In the genomic region with DNA sequence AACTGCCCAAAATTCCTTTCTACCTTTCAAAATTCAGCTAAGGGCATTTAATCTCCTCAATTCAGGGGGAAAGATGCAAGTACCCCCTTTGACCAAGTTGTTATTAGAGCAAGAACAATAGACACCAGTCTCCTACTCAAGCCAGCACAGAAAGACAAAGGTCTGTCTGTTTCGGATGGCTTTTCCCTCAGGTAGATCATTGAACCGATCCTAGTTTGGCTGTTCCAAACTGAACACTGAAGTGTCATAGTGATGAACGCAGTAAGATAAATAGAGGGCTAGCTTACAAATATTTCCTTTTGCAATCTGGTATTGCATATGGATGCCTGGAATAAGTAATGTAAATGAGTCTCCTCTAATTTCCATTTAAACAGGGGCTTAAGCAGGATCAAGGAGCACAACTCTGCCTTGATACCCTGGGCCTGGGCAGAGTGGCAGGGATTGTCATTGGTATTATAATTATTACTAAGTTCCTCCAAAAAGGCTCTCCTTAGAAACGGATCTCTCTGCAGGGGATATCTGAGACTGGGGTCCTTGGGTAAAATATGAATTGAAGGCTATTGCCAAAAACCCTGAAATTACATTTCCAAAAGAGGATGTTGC, we compare ENCODE assay signal across 25 mouse cellular contexts.
"Had no signal": no experiment of that assay in that cellular context is flagged by ENCODE, and none has a peak within 500 bp of the region (broad histone marks: within the 10 kb centered on the region; RNA-seq: fewer than 3 reads in every experiment).

No protein-coding gene starts in this region.

- H3K4me2 ChIP-seq: kidney, embryonic 15.5 days; limb, embryonic 13.5 days; liver, embryonic 12.5 days; liver, embryonic 15.5 days; lung, embryonic 15.5 days; neural tube, embryonic 12.5 days; neural tube, embryonic 15.5 days had no signal

- H3K36me3 ChIP-seq: kidney, embryonic 15.5 days; limb, embryonic 10.5 days; limb, embryonic 13.5 days; liver, embryonic 12.5 days; liver, embryonic 15.5 days; lung, embryonic 15.5 days; neural tube, embryonic 12.5 days; neural tube, embryonic 15.5 days had no signal

- DNase-seq: kidney, adult 11 months; kidney, adult 8-10 months; kidney, postnatal 10 days; kidney, postnatal 36 days; layer of hippocampus, adult 9-11 months; liver; lung, adult 18-20 months; lung, postnatal 10 days; lung, postnatal 36 days; right cerebral cortex, adult 18-20 months; right cerebral cortex, postnatal 14 days; right cerebral cortex, postnatal 4 days; thymus, adult 2 months; thymus, postnatal 14 days; thymus, postnatal 4 days had no signal

- H3K4me3 ChIP-seq: kidney, embryonic 15.5 days; limb, embryonic 10.5 days; limb, embryonic 13.5 days; liver, embryonic 12.5 days; liver, embryonic 15.5 days; lung, embryonic 15.5 days; megakaryocyte, embryonic 14.5 days; neural tube, embryonic 12.5 days; neural tube, embryonic 15.5 days had no signal

- H3K9me3 ChIP-seq: kidney, embryonic 15.5 days; limb, embryonic 10.5 days; limb, embryonic 13.5 days; liver, embryonic 12.5 days; liver, embryonic 15.5 days; lung, embryonic 15.5 days; megakaryocyte, embryonic 14.5 days; neural tube, embryonic 12.5 days; neural tube, embryonic 15.5 days had no signal

- H3K4me1 ChIP-seq: kidney, embryonic 15.5 days; limb, embryonic 10.5 days; limb, embryonic 13.5 days; liver, embryonic 12.5 days; liver, embryonic 15.5 days; lung, embryonic 15.5 days; megakaryocyte, embryonic 14.5 days; neural tube, embryonic 12.5 days; neural tube, embryonic 15.5 days had no signal

- H3K9ac ChIP-seq: kidney, embryonic 15.5 days; limb, embryonic 13.5 days; liver, embryonic 12.5 days; liver, embryonic 15.5 days; lung, embryonic 15.5 days; neural tube, embryonic 12.5 days; neural tube, embryonic 15.5 days had no signal

- ATAC-seq: liver, embryonic 12.5 days had no signal

- H3K27me3 ChIP-seq: kidney, embryonic 15.5 days; limb, embryonic 13.5 days; liver, embryonic 12.5 days; liver, embryonic 15.5 days; lung, embryonic 15.5 days; megakaryocyte, embryonic 14.5 days; neural tube, embryonic 12.5 days; neural tube, embryonic 15.5 days had no signal

- H3K27ac ChIP-seq: kidney, embryonic 15.5 days; limb, embryonic 10.5 days; limb, embryonic 13.5 days; liver, embryonic 12.5 days; liver, embryonic 15.5 days; lung, embryonic 15.5 days; neural tube, embryonic 12.5 days; neural tube, embryonic 15.5 days; stomach, postnatal 0 days had no signal
